Mouse (Mus musculus) adrenal gland (tissue): ENCODE results near the gene Tff1.

Experiments
- intact Hi-C: fragments of 180-260 bp; cut with DNase I; formaldehyde crosslinking; loops from one replicate; pipeline ENCODE4 v1.15.1; 2025

Gene Tff1

GRCm38 (mm10) chr17:31153785-31154184 is 11.3 kb downstream of the Tff1 start:
- intact Hi-C loops = no loop called here

GRCm38 (mm10) chr17:31152966-31153499 is 12.0 kb downstream of the Tff1 start:
- intact Hi-C loops = no loop called here

DNA sequence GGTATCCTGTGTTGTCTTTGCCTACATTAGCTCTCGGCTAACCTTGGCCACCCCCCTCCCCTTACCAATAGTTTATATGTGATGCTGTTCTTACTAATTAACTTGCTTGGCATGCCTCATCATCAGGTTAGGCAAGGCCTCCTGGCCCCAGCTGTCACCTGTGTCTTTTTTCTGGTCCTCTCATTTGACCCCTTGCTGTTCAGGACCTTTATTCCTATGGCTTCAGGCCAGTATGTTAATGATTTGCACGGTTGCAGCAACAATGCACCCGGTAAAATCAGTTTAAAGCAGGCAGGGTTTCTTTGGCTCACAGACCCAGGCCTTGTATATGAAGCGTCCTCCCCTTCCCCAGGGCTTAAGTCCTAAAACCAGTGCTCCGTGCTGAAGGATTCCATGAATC is 12.6 kb downstream of the Tff1 start:
- intact Hi-C loops = no loop called here

GRCm38 (mm10) chr17:31145998-31146397 is 19.1 kb downstream of the Tff1 start:
- intact Hi-C loops = no loop called here

- intact Hi-C loops = no loop called here
These were observed 20.7 kb downstream of the Tff1 start, which contains the start of gene Tff2 for GRCm38 (mm10) chr17:31144040-31145037. Gene Tff2, minus strand, starts transcription at chr17:31144282.

- intact Hi-C loops = no loop called here
These were observed 23.0 kb downstream of the Tff1 start for GRCm38 (mm10) chr17:31142116-31142515.

DNA sequence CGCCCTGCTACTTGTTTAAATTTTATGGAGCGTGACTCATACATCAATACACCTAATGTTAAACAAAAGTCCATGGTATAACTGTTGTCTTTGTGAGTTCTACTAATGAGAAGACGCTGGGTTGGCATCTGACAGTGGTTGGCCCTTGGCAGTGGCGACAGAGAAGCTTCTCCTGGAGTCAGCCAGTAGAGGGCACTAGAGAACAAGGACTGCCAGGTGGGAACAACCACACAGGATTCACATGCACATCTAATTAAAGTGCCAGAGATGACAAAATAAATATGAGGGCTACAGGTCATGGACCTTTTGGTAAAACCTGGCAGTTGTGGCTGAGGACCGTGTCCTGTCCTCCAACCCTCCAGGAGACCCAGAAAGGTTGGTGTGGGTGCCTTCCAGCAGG is 26.7 kb downstream of the Tff1 start:
- intact Hi-C loops = loop anchor here (1.0 to 2.0 kb wide), 2 partner anchors 49 to 104 kb away; no protein-coding TSS in a partner anchor

GRCm38 (mm10) chr17:31136821-31137220 is 28.3 kb downstream of the Tff1 start:
- intact Hi-C loops = no loop called here

- intact Hi-C loops = no loop called here
These were observed 28.8 kb downstream of the Tff1 start for GRCm38 (mm10) chr17:31136291-31136690.

- intact Hi-C loops = no loop called here
These were observed 30.2 kb downstream of the Tff1 start for GRCm38 (mm10) chr17:31134913-31135312.

DNA sequence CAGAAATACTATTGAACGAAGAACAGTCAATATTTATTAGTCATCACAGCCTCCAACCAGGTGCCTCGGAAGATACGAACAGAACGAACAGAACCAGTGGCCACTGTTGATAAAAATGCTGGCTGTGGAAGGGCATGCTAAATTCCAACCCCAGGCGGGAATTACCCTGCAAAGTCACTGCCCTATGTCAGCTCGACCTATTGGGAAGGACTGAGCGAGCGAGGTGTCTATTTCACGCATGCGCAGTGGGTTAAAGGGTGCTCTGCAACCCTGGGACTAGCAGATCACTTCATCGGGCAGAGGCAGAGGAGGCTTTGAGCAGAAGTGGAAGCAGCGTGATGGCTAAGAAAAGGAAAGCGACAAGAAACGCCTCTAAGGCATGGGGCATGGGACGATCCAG is 31.3 kb downstream of the Tff1 start:
- intact Hi-C loops = no loop called here

- intact Hi-C loops = no loop called here
These were observed 33.7 kb downstream of the Tff1 start for GRCm38 (mm10) chr17:31131269-31131821.

- intact Hi-C loops = no loop called here
These were observed 35.6 kb downstream of the Tff1 start, which contains the start of gene Tff3 for GRCm38 (mm10) chr17:31129452-31129851. Gene Tff3, minus strand, starts transcription at chr17:31129646.

- intact Hi-C loops = no loop called here
These were observed 36.3 kb downstream of the Tff1 start for GRCm38 (mm10) chr17:31128708-31129318.

GRCm38 (mm10) chr17:31125548-31126266 is 39.4 kb downstream of the Tff1 start:
- intact Hi-C loops = no loop called here

- intact Hi-C loops = no loop called here
These were observed 43.1 kb downstream of the Tff1 start for GRCm38 (mm10) chr17:31121975-31122374.

DNA sequence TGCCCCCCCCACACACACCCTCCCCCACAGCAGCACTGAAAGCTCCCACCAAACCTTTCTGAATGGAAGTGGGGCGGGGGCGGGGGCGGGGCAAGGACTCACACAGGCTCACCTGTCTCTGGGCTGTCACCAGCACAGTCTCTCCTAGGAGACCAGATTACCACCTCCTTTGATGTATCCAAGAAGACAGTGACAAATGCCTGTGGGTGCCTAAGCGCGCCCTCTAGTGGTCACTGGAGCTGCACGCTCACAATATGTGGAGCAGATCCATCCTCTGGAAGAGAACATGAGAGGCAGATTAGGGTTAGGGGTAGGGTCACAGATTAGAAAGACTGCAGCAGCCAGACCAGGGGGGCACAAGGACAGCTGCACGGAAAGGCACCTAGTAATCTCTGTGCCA is 45.6 kb downstream of the Tff1 start:
- intact Hi-C loops = loop anchor here (2.0 kb wide), 1 partner anchor 101 kb away; no protein-coding TSS in a partner anchor

DNA sequence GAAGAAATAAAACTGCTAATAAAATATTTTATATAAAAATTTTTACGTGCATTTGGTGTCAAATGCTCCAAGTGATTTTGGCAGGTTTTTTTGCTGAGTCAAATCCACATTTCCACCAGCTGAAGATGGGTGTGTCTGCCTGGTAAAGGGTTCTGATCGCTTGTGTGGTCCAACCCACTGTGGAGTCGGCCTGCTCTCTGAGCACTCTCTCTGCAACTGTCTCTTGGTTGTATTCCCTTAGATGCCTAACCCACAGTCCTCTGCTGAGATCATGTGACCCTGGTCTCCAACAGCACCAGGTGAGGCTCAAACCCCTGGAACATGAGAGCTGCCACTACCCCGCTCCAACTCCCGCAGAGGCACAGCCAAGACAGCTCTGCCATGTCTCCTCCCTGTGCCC is 47.1 kb downstream of the Tff1 start:
- intact Hi-C loops = loop anchor here (2.0 kb wide), 1 partner anchor 99 kb away; no protein-coding TSS in a partner anchor

DNA sequence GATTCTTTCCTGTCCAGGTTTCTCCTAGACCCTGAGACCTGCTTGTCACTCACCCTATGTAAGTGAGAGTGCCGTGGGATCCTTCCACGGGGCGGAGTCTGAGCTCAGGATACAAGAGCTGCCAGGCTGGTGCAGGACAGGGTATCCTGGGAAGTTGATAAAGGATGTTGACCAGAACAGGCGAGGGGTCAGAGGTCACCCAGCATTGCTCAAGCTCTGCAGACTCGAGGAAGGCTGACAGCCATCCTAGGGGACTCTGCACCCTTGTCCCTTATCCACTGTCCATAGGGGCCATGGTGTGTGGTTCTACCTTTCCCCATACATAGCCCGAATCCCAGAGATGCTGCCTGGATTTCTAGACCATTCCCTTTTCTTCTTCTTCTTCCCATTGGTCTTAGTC is 49.0 kb downstream of the Tff1 start:
- intact Hi-C loops = no loop called here

- intact Hi-C loops = no loop called here
These were observed 51.8 kb downstream of the Tff1 start for GRCm38 (mm10) chr17:31113191-31113856.
